ENCODE assay signal across 1 mouse cellular context in genomic region chr1:181245554-181246486, GRCm38 (mm10).
A peak's percentile ranks its signal among the peaks of the same experiment; 100 is the strongest.
TF ChIP-seq lines count a peak whose summit lies in the region.

No protein-coding gene starts in this region.

TF ChIP-seq in MEL, 35 proteins besides CTCF, POLR2A, EP300 and RAD21 (continued from another document):
- TF ChIP-seq ZKSCAN1 (IDR thresholded peaks at IDR 0.05; ENCODE audit: low read depth, low read length) (no peak), ZNF384 (IDR thresholded peaks at IDR 0.05; ENCODE audit: low read depth, low read length) (peak; percentile 85), RCOR1 (IDR thresholded peaks at IDR 0.05; ENCODE audit: low read depth, low read length) (peak; percentile 77), MAFK (IDR thresholded peaks at IDR 0.05; ENCODE audit: borderline replicate concordance, low read depth, low read length) (no peak), JUND (IDR thresholded peaks at IDR 0.05; ENCODE audit: low read depth, low read length) (no peak), GATA1 (IDR thresholded peaks at IDR 0.05; ENCODE audit: low read depth, low read length) (peak; percentile 91), ETS1 (IDR thresholded peaks at IDR 0.05; ENCODE audit: low read depth, low read length) (peak; percentile 87), MYC (IDR thresholded peaks at IDR 0.05; ENCODE audit: low read depth, low read length) (peak; percentile 75; the same call in 1 of the 2 replicates), ZMIZ1 (IDR thresholded peaks at IDR 0.05; ENCODE audit: low read depth, low read length) (peak; percentile 75), MXI1 (IDR thresholded peaks at IDR 0.05; ENCODE audit: low read depth, low read length) (0 out of 2 replicates have a peak, but pooled peaks have one; percentile 21), GABPA (IDR thresholded peaks at IDR 0.05; ENCODE audit: low read depth, low read length) (no peak)
